Mouse (Mus musculus) embryonic fibroblast, embryonic 13.5 days (primary cell): ENCODE data around the gene Tmcc1.

ENCODE experiments used
- CTCF ChIP-seq: IDR thresholded peaks from 2 replicates; pipeline ENCODE4 v1.5.1; 2011; ENCODE audit warnings: mild to moderate bottlenecking, control low read depth, low read length, moderate library complexity, borderline replicate concordance; ENCODE audit not compliant: insufficient read depth
- POLR2A ChIP-seq: IDR thresholded peaks from 2 replicates; pipeline ENCODE4 v1.6.1; 2011; ENCODE audit warnings: low read depth, mild to moderate bottlenecking, control low read depth, low read length, moderate library complexity

DNA sequence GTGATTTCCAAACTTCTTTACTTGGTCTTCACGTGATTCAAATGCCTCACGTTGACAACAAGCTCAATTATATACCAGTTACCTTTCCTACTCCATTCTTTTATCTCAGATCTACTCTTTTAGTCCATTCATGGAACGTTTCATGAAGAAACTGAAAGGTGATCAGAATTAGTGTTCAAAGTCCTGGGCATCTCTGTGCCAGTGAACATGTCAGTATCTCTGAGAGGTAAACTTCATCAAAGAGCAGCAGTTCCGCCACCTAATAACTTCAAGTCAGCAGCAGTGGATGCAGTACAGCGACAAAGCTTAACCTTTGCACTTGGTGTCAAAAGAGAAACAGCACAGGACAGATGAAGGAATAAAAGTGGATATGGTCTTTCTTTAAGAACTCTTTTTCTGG is 112.5 kb downstream of the Tmcc1 start:
- TF ChIP-seq POLR2A (no peak), CTCF (no peak)
